Mouse (Mus musculus): ENCODE results near the gene Tmem60. TPM values are rescaled to one million over a fixed set of nuclear protein-coding genes. Genes with fewer than 3 reads are reported as not detected.

The Tmem60 gene
- 10 to 100 TPM in 1 of 2 experiments, 1 to 10 TPM in 1; 8.2 to 11.1 TPM for total RNA-seq (2023)

GRCm38 (mm10) chr5:20881915-20882800 is at the start of gene Tmem60, which contains the start of gene Phtf2:
Gene Tmem60 (plus strand): TSS chr5:20882191.
Gene Phtf2 (minus strand): TSS chr5:20882124.

Other genes with a start within 250 kb of the Tmem60 start
- 10 to 100 TPM; 14.5 to 15.1 TPM for gene Phtf2, start 67 bp upstream of the Tmem60 start, total RNA-seq (2023)
- 10 to 100 TPM; 36.7 to 38.9 TPM for gene Rsbn1l, start 74.2 kb downstream of the Tmem60 start, total RNA-seq (2023)
- 100 to 1,000 TPM; 133 to 136 TPM for gene Ptpn12, start 173.7 kb downstream of the Tmem60 start, total RNA-seq (2023)

Data from monocyte, adult 59 days (primary cell).